Mouse (Mus musculus): ENCODE data around the gene Cyp3a59. TPM values are rescaled to one million over a fixed set of nuclear protein-coding genes. Genes with fewer than 3 reads are reported as not detected.
"Not testable (repeated sequence)": the region's sequence is repeated elsewhere in the genome, so short reads cannot be mapped to it uniquely, and the experiment has no call there.

The Cyp3a59 gene
- polyA plus RNA-seq (2016; fragmentation: Nextera tagmentation; extraction: Ambion mirVana) = not detected in 2 replicates

- not testable (repeated sequence) for H3K36me3 ChIP-seq (replicated peaks); DNase-seq (ENCODE audit: low spot score); H3K27ac ChIP-seq (replicated peaks); H3K4me1 ChIP-seq; H3K4me3 ChIP-seq; H3K27me3 ChIP-seq (replicated peaks; ENCODE audit: low read depth, poor library complexity, severe bottlenecking)
- H3K9me3 ChIP-seq = peaks cover 46% of the 10 kb centered on the region; the same call in 1 of the 2 replicates
Observed at GRCm38 (mm10) chr5:146078945-146079344, at the start of gene Cyp3a59. Gene Cyp3a59 (plus strand): TSS chr5:146079257.

GRCm38 (mm10) chr5:146070099-146070498 is 9.0 kb upstream of the Cyp3a59 start:
- DNase-seq (ENCODE audit: low spot score) = no peak
- no peaks in the 10 kb centered on the region for H3K36me3 ChIP-seq (replicated peaks)
- H3K4me1 ChIP-seq = no peaks in the 10 kb centered on the region
- H3K27me3 ChIP-seq (replicated peaks; ENCODE audit: low read depth, poor library complexity, severe bottlenecking) = no peaks in the 10 kb centered on the region
- H3K4me3 ChIP-seq = no peak overlapping the region
- WGBS = 66% methylated on average over 1 of the region's 1 CpGs
- no peak overlapping the region for H3K27ac ChIP-seq (replicated peaks)
- H3K9me3 ChIP-seq = peaks cover 44% of the 10 kb centered on the region

- Histone ChIP-seq H3K36me3 (replicated peaks) (no peaks in the 10 kb centered on the region), H3K27ac (replicated peaks) (no peak overlapping the region), H3K9me3 (peaks cover 45% of the 10 kb centered on the region), H3K4me3 (no peak overlapping the region), H3K27me3 (replicated peaks; ENCODE audit: low read depth, poor library complexity, severe bottlenecking) (no peaks in the 10 kb centered on the region), H3K4me1 (no peaks in the 10 kb centered on the region)
- 42% methylated on average over 2 of the region's 2 CpGs for WGBS
- DNase-seq (ENCODE audit: low spot score) = peak; percentile 22
Observed at GRCm38 (mm10) chr5:146147903-146148302, 68.8 kb downstream of the Cyp3a59 start.

- 73% methylated on average over 3 of the region's 3 CpGs for WGBS
- no peak for DNase-seq (ENCODE audit: low spot score)
- no peak overlapping the region for H3K27ac ChIP-seq (replicated peaks)
- no peak overlapping the region for H3K4me3 ChIP-seq
- no peaks in the 10 kb centered on the region for H3K4me1 ChIP-seq
- H3K36me3 ChIP-seq (replicated peaks) = no peaks in the 10 kb centered on the region
- no peaks in the 10 kb centered on the region for H3K27me3 ChIP-seq (replicated peaks; ENCODE audit: low read depth, poor library complexity, severe bottlenecking)
- H3K9me3 ChIP-seq = peaks cover 32% of the 10 kb centered on the region
Observed at GRCm38 (mm10) chr5:146150454-146150853, 71.4 kb downstream of the Cyp3a59 start.

GRCm38 (mm10) chr5:146158326-146158725 is 79.3 kb downstream of the Cyp3a59 start:
- H3K4me1 ChIP-seq; H3K36me3 ChIP-seq (replicated peaks); H3K27me3 ChIP-seq (replicated peaks; ENCODE audit: low read depth, poor library complexity, severe bottlenecking); H3K27ac ChIP-seq (replicated peaks); H3K4me3 ChIP-seq; DNase-seq (ENCODE audit: low spot score): not testable (repeated sequence)
- peaks cover 24% of the 10 kb centered on the region for H3K9me3 ChIP-seq
- WGBS = 91% methylated on average over 4 of the region's 4 CpGs

- not testable (repeated sequence) for H3K36me3 ChIP-seq (replicated peaks); H3K27ac ChIP-seq (replicated peaks); DNase-seq (ENCODE audit: low spot score); H3K4me3 ChIP-seq; H3K4me1 ChIP-seq; H3K27me3 ChIP-seq (replicated peaks; ENCODE audit: low read depth, poor library complexity, severe bottlenecking)
- H3K9me3 ChIP-seq = peaks cover 20% of the 10 kb centered on the region
- WGBS = 89% methylated on average over 3 of the region's 3 CpGs
Observed at GRCm38 (mm10) chr5:146160439-146160838, 81.4 kb downstream of the Cyp3a59 start, which contains the start of gene Gm5565. Gene Gm5565 (minus strand): TSS chr5:146160539.

Other genes with a start within 250 kb of the Cyp3a59 start
- gene Cyp3a11, start 199.3 kb upstream of the Cyp3a59 start, polyA plus RNA-seq (2016; fragmentation: Nextera tagmentation; extraction: Ambion mirVana) = not detected in 2 replicates
- not detected in 2 replicates for gene Cyp3a25, start 69.6 kb upstream of the Cyp3a59 start, polyA plus RNA-seq (2016; fragmentation: Nextera tagmentation; extraction: Ambion mirVana)
- not detected in 2 replicates for gene Gm5565, start 81.3 kb downstream of the Cyp3a59 start, polyA plus RNA-seq (2016; fragmentation: Nextera tagmentation; extraction: Ambion mirVana)
- gene Gm6309, start 91.5 kb downstream of the Cyp3a59 start, polyA plus RNA-seq (2016; fragmentation: Nextera tagmentation; extraction: Ambion mirVana) = not detected in 2 replicates
- not detected in 2 replicates for gene 1700001J03Rik, start 106.0 kb downstream of the Cyp3a59 start, polyA plus RNA-seq (2016; fragmentation: Nextera tagmentation; extraction: Ambion mirVana)
- 28.7 and 30.7 TPM in 2 replicates for gene Rnf6, start 142.3 kb downstream of the Cyp3a59 start, polyA plus RNA-seq (2016; fragmentation: Nextera tagmentation; extraction: Ambion mirVana)
- 25.0 and 26.6 TPM in 2 replicates for gene Cdk8, start 152.0 kb downstream of the Cyp3a59 start, polyA plus RNA-seq (2016; fragmentation: Nextera tagmentation; extraction: Ambion mirVana)

All from embryonic facial prominence, embryonic 10.5 days (tissue).